Mouse (Mus musculus): ENCODE results near the gene Ppp4c. TPM values are rescaled to one million over a fixed set of nuclear protein-coding genes. Genes with fewer than 3 reads are reported as not detected.

Gene Ppp4c
- polyA plus RNA-seq, 1 experiment, result 77.7 TPM

GRCm38 (mm10) chr7:126761529-126762067 lies 30.7 kb downstream of the Ppp4c start:
- H3K4me1 ChIP-seq (ENCODE audit: control insufficient read depth, insufficient read depth, low read length), result peaks cover 12% of the 10 kb centered on the region
- no peak overlapping the region for H3K4me3 ChIP-seq (ENCODE audit: insufficient read depth, low read length)
- no peak for TF ChIP-seq CTCF (IDR thresholded peaks at IDR 0.05; ENCODE audit: extremely low read depth, insufficient read depth, low read length)
- peak overlapping the region; percentile 57 for H3K27ac ChIP-seq (ENCODE audit: insufficient read depth, low read length)

- Histone ChIP-seq H3K4me1 (ENCODE audit: control insufficient read depth, insufficient read depth, low read length) (peaks cover 12% of the 10 kb centered on the region), H3K4me3 (ENCODE audit: insufficient read depth, low read length) (peak overlapping the region; percentile 71; the same call in 1 of the 2 replicates), H3K27ac (ENCODE audit: insufficient read depth, low read length) (peak overlapping the region; percentile 89)
- TF ChIP-seq POLR2A (IDR thresholded peaks at IDR 0.05; ENCODE audit: extremely low read depth, insufficient read depth, low read length), result 0 out of 2 replicates have a peak, but pooled peaks have one; percentile 17
- TF ChIP-seq CTCF (IDR thresholded peaks at IDR 0.05; ENCODE audit: extremely low read depth, insufficient read depth, low read length), result no peak
Measured at GRCm38 (mm10) chr7:126760956-126761355, 31.3 kb downstream of the Ppp4c start.

DNA sequence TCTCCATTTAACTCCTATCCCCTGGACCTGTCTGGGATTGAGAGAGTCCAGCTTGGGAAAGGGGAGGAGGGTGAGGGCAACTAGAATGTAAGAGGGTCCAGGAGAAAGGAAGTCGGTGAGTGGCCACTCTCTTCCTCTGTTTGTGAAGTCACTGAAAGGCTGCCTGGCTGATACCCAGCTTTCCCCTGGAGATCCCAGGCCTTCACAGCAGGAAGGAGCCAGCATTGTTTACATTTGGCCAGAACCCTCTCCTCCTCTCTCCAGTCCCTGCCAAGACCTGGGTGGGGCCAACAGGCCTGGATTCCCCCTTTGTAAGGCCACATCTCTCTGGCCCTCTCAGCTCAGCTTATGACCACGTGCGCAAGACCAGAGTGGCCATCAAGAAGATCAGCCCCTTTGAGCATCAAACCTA lies 31.9 kb downstream of the Ppp4c start:
- peak overlapping the region; percentile 71 for H3K4me3 ChIP-seq (ENCODE audit: insufficient read depth, low read length)
- no peak for TF ChIP-seq POLR2A (IDR thresholded peaks at IDR 0.05; ENCODE audit: extremely low read depth, insufficient read depth, low read length)
- no peak for TF ChIP-seq CTCF (IDR thresholded peaks at IDR 0.05; ENCODE audit: extremely low read depth, insufficient read depth, low read length)
- H3K27ac ChIP-seq (ENCODE audit: insufficient read depth, low read length), result peak overlapping the region; percentile 89
- H3K4me1 ChIP-seq (ENCODE audit: control insufficient read depth, insufficient read depth, low read length), result peaks cover 12% of the 10 kb centered on the region

- Histone ChIP-seq H3K4me1 (ENCODE audit: control insufficient read depth, insufficient read depth, low read length) (peaks cover 12% of the 10 kb centered on the region), H3K27ac (ENCODE audit: insufficient read depth, low read length) (peak overlapping the region; percentile 89), H3K4me3 (ENCODE audit: insufficient read depth, low read length) (peak overlapping the region; percentile 71)
- no peak for TF ChIP-seq POLR2A (IDR thresholded peaks at IDR 0.05; ENCODE audit: extremely low read depth, insufficient read depth, low read length)
- TF ChIP-seq CTCF (IDR thresholded peaks at IDR 0.05; ENCODE audit: extremely low read depth, insufficient read depth, low read length), result no peak
Measured at GRCm38 (mm10) chr7:126759672-126760390, 32.5 kb downstream of the Ppp4c start.

GRCm38 (mm10) chr7:126759050-126759671 lies 33.1 kb downstream of the Ppp4c start, which contains the start of gene Mapk3:
Gene Mapk3, plus strand, starts transcription at chr7:126759601.
- TF ChIP-seq CTCF (IDR thresholded peaks at IDR 0.05; ENCODE audit: extremely low read depth, insufficient read depth, low read length) (peak; percentile 49), POLR2A (IDR thresholded peaks at IDR 0.05; ENCODE audit: extremely low read depth, insufficient read depth, low read length) (no peak)
- H3K4me1 ChIP-seq (ENCODE audit: control insufficient read depth, insufficient read depth, low read length), result peaks cover 16% of the 10 kb centered on the region
- H3K27ac ChIP-seq (ENCODE audit: insufficient read depth, low read length), result peak within 1 kb of the TSS; percentile 89
- peak within 1 kb of the TSS; percentile 71 for H3K4me3 ChIP-seq (ENCODE audit: insufficient read depth, low read length)

- H3K4me1 ChIP-seq (ENCODE audit: control insufficient read depth, insufficient read depth, low read length), result peaks cover 14% of the 10 kb centered on the region
- no peak overlapping the region for H3K27ac ChIP-seq (ENCODE audit: insufficient read depth, low read length)
- no peak overlapping the region for H3K4me3 ChIP-seq (ENCODE audit: insufficient read depth, low read length)
- TF ChIP-seq CTCF (IDR thresholded peaks at IDR 0.05; ENCODE audit: extremely low read depth, insufficient read depth, low read length), result no peak
Measured at GRCm38 (mm10) chr7:126758539-126758938, 33.8 kb downstream of the Ppp4c start.

DNA sequence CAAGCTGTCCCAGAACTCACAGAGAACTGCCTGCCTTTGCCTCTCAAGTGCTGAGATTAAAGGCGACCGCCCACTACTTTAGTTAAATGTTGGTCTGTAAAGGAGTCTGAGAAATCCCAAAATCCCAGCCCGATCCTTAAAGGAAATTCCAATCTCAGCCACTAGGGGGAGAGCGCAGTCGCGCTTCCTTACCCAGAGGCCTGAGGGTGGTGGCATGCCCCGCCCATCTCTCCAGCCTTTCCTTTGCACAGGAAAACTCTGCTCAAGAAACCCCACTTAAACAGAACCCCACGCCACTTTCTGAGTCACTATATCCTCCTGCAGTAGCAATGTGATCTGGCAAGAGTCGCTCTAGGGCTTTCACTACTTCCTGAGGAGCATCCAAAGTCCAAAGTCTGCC lies 37.4 kb downstream of the Ppp4c start:
- no peak overlapping the region for H3K27ac ChIP-seq (ENCODE audit: insufficient read depth, low read length)
- H3K4me3 ChIP-seq (ENCODE audit: insufficient read depth, low read length), result no peak overlapping the region
- TF ChIP-seq POLR2A (IDR thresholded peaks at IDR 0.05; ENCODE audit: extremely low read depth, insufficient read depth, low read length) (no peak), CTCF (IDR thresholded peaks at IDR 0.05; ENCODE audit: extremely low read depth, insufficient read depth, low read length) (peak; percentile 73)
- H3K4me1 ChIP-seq (ENCODE audit: control insufficient read depth, insufficient read depth, low read length), result peaks cover 3% of the 10 kb centered on the region; the same call in 1 of the 2 replicates

- Histone ChIP-seq H3K4me3 (ENCODE audit: insufficient read depth, low read length) (no peak overlapping the region), H3K27ac (ENCODE audit: insufficient read depth, low read length) (no peak overlapping the region), H3K4me1 (ENCODE audit: control insufficient read depth, insufficient read depth, low read length) (peaks cover 3% of the 10 kb centered on the region; the same call in 1 of the 2 replicates)
- no peak for TF ChIP-seq POLR2A (IDR thresholded peaks at IDR 0.05; ENCODE audit: extremely low read depth, insufficient read depth, low read length)
- no peak for TF ChIP-seq CTCF (IDR thresholded peaks at IDR 0.05; ENCODE audit: extremely low read depth, insufficient read depth, low read length)
Measured at GRCm38 (mm10) chr7:126749582-126750343, 42.5 kb downstream of the Ppp4c start.

GRCm38 (mm10) chr7:126748824-126749223 lies 43.5 kb downstream of the Ppp4c start:
- Histone ChIP-seq H3K4me3 (ENCODE audit: insufficient read depth, low read length) (no peak overlapping the region), H3K27ac (ENCODE audit: insufficient read depth, low read length) (no peak overlapping the region), H3K4me1 (ENCODE audit: control insufficient read depth, insufficient read depth, low read length) (no peaks in the 10 kb centered on the region)
- TF ChIP-seq CTCF (IDR thresholded peaks at IDR 0.05; ENCODE audit: extremely low read depth, insufficient read depth, low read length) (no peak), POLR2A (IDR thresholded peaks at IDR 0.05; ENCODE audit: extremely low read depth, insufficient read depth, low read length) (no peak)
